Mouse (Mus musculus) lung, embryonic 16.5 days (tissue): ENCODE measurements around the gene Timm44. TPM values are rescaled to one million over a fixed set of nuclear protein-coding genes. Genes with fewer than 3 reads are reported as not detected.

Source experiments
- ATAC-seq: fragments of 200-750 bp; cut with Nextera tagmentation; 2 replicates; pipeline ENCODE4 v1.8.0; 2017; ENCODE audit warnings: low read depth, mild to moderate bottlenecking, moderate library complexity
- H3K27ac ChIP-seq: fragments of 300-500 bp; sonication (generic); 2 replicates; pipeline ENCODE4 v1.5.1; 2014; ENCODE audit warnings: mild to moderate bottlenecking, control low read depth, low read length
- H3K27me3 ChIP-seq: fragments of 300-500 bp; sonication (generic); 2 replicates; pipeline ENCODE4 v1.6.1; 2014; ENCODE audit warnings: low read depth, low read length, mixed read lengths; ENCODE audit not compliant: control insufficient read depth, insufficient read depth
- H3K36me3 ChIP-seq: fragments of 300-500 bp; sonication (generic); 2 replicates; pipeline ENCODE4 v1.6.1; 2014; ENCODE audit warnings: low read length; ENCODE audit not compliant: control insufficient read depth, insufficient read depth
- H3K4me1 ChIP-seq: fragments of 300-500 bp; sonication (generic); replicated peaks from 2 replicates; pipeline ENCODE4 v1.6.1; 2014; ENCODE audit warnings: low read length, mixed read lengths; ENCODE audit not compliant: control insufficient read depth, insufficient read depth
- H3K4me2 ChIP-seq: fragments of 300-500 bp; sonication (generic); 2 replicates; pipeline ENCODE4 v1.6.1; 2014; ENCODE audit warnings: low read depth, low read length, control low read depth
- H3K4me3 ChIP-seq: fragments of 300-500 bp; sonication (generic); 2 replicates; pipeline ENCODE4 v1.5.1; 2014; ENCODE audit warnings: mild to moderate bottlenecking, low read length, control low read depth
- H3K9ac ChIP-seq: fragments of 300-500 bp; sonication (generic); 2 replicates; pipeline ENCODE4 v1.6.1; 2014; ENCODE audit warnings: low read length, control low read depth
- H3K9me3 ChIP-seq: fragments of 300-500 bp; sonication (generic); 2 replicates; pipeline ENCODE4 v1.6.1; 2016; ENCODE audit warnings: low read length; ENCODE audit not compliant: control insufficient read depth
- WGBS: fragments of 180-500 bp; shearing (Covaris S2); extraction: QIAGEN DNeasy Blood & Tissue Kit; methylation state at CpG from one replicate; pipeline ENCODE4 v1.1.7; 2014; 5-methylcytosine and 5-hydroxymethylcytosine counted together
- polyA plus RNA-seq: library from polyadenylated mRNA; unstranded; fragments of >200 nt; fragmentation: Nextera tagmentation; extraction: Ambion mirVana; gene quantifications from 2 replicates; pipeline ENCODE4 v1.2.1, GENCODE M21; 2015

Gene Timm44
- polyA plus RNA-seq, 1 experiment from 2014 or later, result 56.5 TPM

- Histone ChIP-seq H3K36me3 (peaks cover 5% of the 10 kb centered on the region; the same call in 1 of the 2 replicates), H3K27me3 (peaks cover 23% of the 10 kb centered on the region), H3K4me3 (peak overlapping the region; percentile 58), H3K4me2 (peak overlapping the region; percentile 96), H3K9ac (peak overlapping the region; percentile 64), H3K9me3 (no peaks in the 10 kb centered on the region), H3K27ac (peak overlapping the region; percentile 90), H3K4me1 (peaks cover 15% of the 10 kb centered on the region)
- 4% methylated on average over 33 of the region's 33 CpGs for WGBS
- ATAC-seq, result peak; percentile 80
Observed at GRCm38 (mm10) chr8:4214006-4214980, 61.4 kb downstream of the Timm44 start.

DNA sequence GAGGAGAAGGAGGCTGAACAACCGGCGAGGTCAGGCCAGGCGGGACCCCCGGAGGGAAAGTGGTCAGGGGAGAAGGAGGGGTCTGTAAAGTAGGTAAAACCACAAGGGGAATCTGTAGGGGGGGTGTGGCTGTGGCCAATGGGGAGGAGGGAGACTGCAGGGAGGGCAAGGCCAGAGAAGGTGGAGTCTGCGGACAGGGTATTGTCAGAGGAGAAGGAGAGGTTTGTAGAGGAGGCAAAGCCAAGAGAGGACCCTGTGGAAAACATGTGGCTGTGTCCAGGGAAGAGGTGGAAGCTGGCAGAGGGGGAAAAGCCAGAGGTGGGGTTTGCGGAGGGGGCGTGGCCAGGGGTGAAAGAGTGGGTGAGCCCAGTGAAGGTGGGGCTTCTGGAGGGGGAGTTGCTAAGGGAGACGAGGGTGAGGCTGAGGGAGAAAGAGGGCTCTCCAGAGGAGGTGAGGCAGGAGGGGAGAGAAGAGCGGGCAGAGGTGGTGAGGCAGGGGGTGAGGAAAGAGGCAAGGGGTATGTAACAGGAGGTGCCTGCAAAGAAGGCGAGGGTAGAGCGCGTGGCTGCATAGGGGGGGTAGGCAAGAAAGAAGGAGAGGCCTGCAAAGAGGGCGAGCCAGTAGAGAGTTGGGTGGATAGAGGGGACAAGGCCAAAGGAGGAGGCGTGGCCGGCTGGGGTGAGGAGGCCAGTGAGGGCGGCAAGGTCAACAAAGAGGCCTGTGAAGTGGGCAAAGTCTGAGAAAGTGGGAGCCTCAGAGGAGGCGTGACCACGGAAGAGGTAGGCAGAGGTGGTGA lies 62.3 kb downstream of the Timm44 start:
- H3K36me3 ChIP-seq, result peaks cover 6% of the 10 kb centered on the region; the same call in 1 of the 2 replicates
- H3K4me3 ChIP-seq, result peak overlapping the region; percentile 58
- peaks cover 23% of the 10 kb centered on the region for H3K27me3 ChIP-seq
- H3K4me2 ChIP-seq, result peak overlapping the region; percentile 96
- no peaks in the 10 kb centered on the region; the same call in 1 of the 2 replicates for H3K9me3 ChIP-seq
- WGBS, result 2% methylated on average over 18 of the region's 18 CpGs
- peak; percentile 80 for ATAC-seq
- H3K4me1 ChIP-seq, result peaks cover 15% of the 10 kb centered on the region
- H3K9ac ChIP-seq, result peak overlapping the region; percentile 64
- H3K27ac ChIP-seq, result peak overlapping the region; percentile 90

DNA sequence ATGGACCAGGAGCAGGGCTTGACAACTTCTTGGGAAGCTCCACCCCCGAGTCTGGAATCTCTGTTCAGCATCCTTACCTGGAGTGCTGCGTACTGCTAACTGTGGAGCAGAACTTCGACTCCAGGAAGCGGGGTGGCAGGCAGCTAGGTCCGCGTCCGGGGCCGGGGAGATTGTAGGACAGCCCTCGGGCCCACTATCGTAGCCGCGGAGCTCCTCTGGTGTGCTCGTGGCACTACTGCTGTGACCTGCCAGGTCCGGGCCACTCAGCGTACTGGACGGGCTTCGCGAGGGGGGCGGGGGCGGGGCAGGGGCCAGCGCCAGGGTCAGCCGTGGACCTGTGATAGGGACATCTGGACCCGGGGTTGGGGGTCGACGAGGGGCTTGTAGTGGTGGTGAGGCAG lies 62.9 kb downstream of the Timm44 start:
- H3K4me3 ChIP-seq, result peak overlapping the region; percentile 58
- peaks cover 15% of the 10 kb centered on the region for H3K4me1 ChIP-seq
- H3K4me2 ChIP-seq, result peak overlapping the region; percentile 96
- ATAC-seq, result peak; percentile 15
- peaks cover 19% of the 10 kb centered on the region for H3K27me3 ChIP-seq
- peak overlapping the region; percentile 64 for H3K9ac ChIP-seq
- peaks cover 6% of the 10 kb centered on the region; the same call in 1 of the 2 replicates for H3K36me3 ChIP-seq
- peak overlapping the region; percentile 90 for H3K27ac ChIP-seq
- WGBS, result under 1% methylated on average over 25 of the region's 25 CpGs
- no peaks in the 10 kb centered on the region; the same call in 1 of the 2 replicates for H3K9me3 ChIP-seq

DNA sequence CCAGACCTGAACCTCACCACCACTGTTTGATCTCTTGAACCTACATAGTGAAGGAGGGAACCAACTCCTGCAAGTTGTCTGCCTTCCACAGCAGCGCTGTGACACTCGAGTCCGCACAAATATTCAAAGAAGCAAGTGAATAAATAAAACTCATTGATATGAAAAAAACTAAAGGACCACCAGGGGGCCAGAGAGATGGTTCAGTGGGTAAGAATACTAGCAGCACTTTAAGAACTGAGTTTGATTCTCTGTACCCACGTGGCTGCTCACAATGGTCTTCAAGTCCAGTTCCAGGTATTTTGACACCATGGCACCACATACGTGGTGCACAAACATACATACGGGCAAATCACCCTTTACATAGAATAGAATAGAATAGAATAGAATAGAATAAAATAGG lies 64.6 kb downstream of the Timm44 start:
- peaks cover 6% of the 10 kb centered on the region; the same call in 1 of the 2 replicates for H3K36me3 ChIP-seq
- H3K27ac ChIP-seq, result no peak overlapping the region
- ATAC-seq, result no peak
- WGBS, result 65% methylated on average over 6 of the region's 6 CpGs
- H3K4me2 ChIP-seq, result no peak overlapping the region
- H3K4me3 ChIP-seq, result no peak overlapping the region
- H3K27me3 ChIP-seq, result peaks cover 6% of the 10 kb centered on the region; the same call in 1 of the 2 replicates
- H3K9me3 ChIP-seq, result no peaks in the 10 kb centered on the region; the same call in 1 of the 2 replicates
- H3K9ac ChIP-seq, result no peak overlapping the region
- H3K4me1 ChIP-seq, result peaks cover 15% of the 10 kb centered on the region

Other genes starting within 250 kb of the Timm44 start
- not detected in 2 replicates for gene Cd209f, start 170.1 kb downstream of the Timm44 start, polyA plus RNA-seq
- gene Cd209g, start 141.8 kb downstream of the Timm44 start, polyA plus RNA-seq, result not detected in 2 replicates
- 24.1 and 24.5 TPM in 2 replicates for gene Evi5l, start 109.3 kb downstream of the Timm44 start, polyA plus RNA-seq
- gene Prr36, start 58.5 kb downstream of the Timm44 start, polyA plus RNA-seq, result 4.4 and 4.5 TPM in 2 replicates
- gene Lrrc8e, start 49.1 kb downstream of the Timm44 start, polyA plus RNA-seq, result 6.0 and 6.7 TPM in 2 replicates
- 26.8 and 29.1 TPM in 2 replicates for gene Map2k7, start 37.2 kb downstream of the Timm44 start, polyA plus RNA-seq
- gene Gm49320, start 37.0 kb downstream of the Timm44 start, polyA plus RNA-seq, result 1.1 and 1.6 TPM in 2 replicates
- 3.4 and 4.2 TPM in 2 replicates for gene Tgfbr3l, start 27.7 kb downstream of the Timm44 start, polyA plus RNA-seq
- gene Snapc2, start 22.8 kb downstream of the Timm44 start, polyA plus RNA-seq, result 48.7 and 52.0 TPM in 2 replicates
- gene Ctxn1, start 16.6 kb downstream of the Timm44 start, polyA plus RNA-seq, result 54.4 and 58.0 TPM in 2 replicates
- 18.2 and 25.8 TPM in 2 replicates for gene Ccl25, start 49.3 kb upstream of the Timm44 start, polyA plus RNA-seq
- 197 and 224 TPM in 2 replicates for gene Elavl1, start 49.5 kb upstream of the Timm44 start, polyA plus RNA-seq
- 30.2 and 31.0 TPM in 2 replicates for gene Cers4, start 217.1 kb upstream of the Timm44 start, polyA plus RNA-seq